Mouse (Mus musculus) fat pad, adult 2 months (tissue): ENCODE data around the gene Zfr2.
A peak's percentile ranks its signal among the peaks of the same experiment; 100 is the strongest.

Experiments used
- DNase-seq: peaks from one replicate; pipeline ENCODE4 v3.0.0-alpha.2; 2011; ENCODE audit warnings: low read depth, low spot score; ENCODE audit errors: extremely low read depth

The Zfr2 gene

DNA sequence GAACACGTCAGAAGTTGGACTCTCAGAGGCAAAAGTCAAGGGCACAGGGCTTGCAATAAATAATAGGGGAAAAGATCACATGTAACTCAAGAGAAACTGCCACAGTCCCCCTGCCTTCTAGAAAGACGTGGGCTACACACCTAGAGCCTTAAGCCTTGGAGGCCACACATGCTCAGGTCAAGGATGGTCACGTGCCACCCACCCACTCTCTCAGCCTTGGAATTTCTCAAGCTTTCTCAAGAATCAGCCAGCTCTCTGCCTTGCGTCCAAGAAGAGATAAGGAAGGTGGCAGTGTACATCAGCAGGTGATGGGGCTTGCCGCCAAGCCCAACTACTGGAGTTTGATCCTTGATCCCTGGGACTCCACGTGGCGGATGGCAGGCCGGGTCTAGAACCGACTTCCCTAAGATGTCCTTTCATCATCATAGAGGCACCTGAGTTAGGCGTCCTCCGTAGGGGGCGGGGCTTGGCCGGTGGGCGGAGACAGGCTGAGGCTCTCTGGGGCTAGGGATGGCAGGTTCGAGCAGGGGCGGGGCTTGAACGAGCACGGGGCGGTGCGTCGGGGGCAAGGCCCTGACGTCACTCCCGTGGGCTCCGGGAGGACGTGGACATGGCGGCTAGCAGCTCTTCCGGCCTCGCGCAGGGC is at the start of gene Zfr2:
Zfr2 (plus strand) TSS at position 576 of the 646 bp plus-strand sequence.
- peak; percentile 33 for DNase-seq

DNA sequence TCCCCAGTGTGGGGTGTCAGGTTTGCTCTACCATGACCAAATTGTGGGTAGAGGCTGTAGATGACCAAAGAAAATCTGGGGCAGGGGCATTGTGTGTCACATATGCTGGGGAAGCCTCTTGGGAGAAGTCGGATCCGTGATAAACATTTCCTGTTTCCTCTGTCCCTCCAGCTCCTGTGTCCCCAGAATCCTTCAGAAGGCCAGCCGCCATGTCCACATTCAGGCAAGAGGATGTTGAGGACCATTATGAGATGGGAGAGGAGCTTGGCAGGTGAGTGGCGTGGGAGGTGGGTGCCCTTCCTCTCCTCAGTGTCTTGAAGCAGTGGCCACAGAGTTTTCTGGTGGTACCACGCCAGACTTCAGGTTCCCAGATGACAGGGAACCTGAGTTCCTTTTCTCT is 49.1 kb upstream of the Zfr2 start, which contains the start of gene 4930442H23Rik:
4930442H23Rik (minus strand) TSS at position 45 of the 400 bp plus-strand sequence.
- no peak for DNase-seq

DNA sequence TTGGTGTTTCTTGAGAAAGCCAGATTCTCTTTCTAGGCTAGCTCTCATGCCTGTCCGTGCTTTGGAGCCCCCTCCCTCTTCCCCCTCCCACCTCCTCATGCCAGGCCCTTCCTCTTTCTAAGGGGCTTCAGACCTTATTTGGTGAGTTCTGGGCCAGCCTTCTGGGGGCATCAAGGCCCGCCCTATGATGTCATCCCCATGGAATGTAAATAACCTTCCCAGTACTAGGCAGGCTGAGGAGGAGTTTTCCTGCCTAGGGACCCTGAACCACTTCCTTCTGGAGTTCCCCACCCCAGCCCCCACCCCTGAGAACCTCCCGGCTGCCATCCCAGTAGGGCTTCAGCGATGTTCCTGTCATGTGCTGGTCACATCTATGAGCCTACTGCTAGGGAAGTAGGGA is 48.2 kb upstream of the Zfr2 start:
- DNase-seq: no peak

DNA sequence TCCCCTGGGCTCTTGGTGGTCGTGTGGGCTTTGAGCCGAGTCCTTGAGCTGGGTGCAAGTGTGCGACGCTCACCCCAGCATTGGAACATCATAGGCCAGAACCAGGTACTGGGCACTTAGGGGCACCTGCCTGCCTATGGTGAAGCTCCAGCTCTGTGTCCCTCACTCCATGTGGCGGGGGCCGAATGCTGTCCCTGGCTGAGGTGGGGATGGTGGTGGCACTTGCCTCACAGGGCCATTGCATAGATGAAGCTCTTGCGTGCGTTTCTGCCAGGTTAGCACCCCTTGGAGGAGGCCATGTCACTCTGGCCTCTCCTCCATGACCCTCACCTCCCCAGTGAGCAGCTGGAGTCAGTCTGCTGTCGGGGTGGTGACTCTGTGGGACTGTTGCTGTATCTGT is 45.8 kb upstream of the Zfr2 start:
- DNase-seq: no peak

DNA sequence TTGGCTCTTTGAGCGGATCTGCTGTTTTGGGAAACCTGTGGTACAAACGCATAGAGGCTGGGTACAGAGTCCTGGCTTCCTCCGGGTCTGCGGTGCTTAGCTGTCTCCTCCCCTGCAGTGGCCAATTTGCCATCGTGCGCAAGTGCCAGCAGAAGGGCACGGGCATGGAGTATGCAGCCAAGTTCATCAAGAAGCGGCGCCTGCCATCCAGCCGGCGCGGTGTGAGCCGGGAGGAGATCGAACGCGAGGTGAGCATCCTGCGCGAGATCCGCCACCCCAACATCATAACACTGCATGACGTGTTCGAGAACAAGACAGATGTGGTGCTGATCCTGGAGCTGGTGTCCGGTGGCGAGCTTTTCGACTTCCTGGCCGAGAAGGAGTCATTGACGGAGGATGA is 43.1 kb upstream of the Zfr2 start:
- DNase-seq: no peak

DNA sequence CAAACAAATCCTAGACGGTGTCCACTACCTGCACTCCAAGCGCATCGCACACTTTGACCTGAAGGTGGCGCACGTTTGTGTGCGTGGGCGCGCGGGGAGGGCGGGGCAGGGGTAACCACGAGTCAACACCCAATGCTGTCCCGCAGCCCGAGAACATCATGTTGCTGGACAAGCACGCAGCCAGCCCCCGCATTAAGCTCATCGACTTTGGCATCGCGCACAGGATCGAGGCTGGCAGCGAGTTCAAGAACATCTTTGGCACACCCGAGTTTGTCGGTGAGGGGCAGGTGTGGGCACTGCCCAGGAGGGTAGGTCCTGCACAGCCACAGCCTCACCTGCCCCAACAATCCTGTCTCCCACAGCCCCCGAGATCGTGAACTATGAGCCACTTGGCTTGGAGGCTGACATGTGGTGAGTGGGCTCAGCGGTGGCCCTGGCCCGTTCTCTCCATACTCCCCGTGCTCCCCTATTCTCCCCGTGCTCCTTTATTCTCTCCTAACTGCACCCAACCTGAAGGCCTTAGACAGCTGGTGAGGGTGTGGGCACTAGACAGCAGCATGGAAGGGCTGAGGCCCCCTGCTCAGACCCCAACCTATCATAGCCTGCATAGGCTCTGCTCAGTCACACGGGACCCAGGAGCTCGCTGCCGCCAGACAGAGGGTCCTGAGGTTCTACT is 42.6 kb upstream of the Zfr2 start:
- no peak for DNase-seq

DNA sequence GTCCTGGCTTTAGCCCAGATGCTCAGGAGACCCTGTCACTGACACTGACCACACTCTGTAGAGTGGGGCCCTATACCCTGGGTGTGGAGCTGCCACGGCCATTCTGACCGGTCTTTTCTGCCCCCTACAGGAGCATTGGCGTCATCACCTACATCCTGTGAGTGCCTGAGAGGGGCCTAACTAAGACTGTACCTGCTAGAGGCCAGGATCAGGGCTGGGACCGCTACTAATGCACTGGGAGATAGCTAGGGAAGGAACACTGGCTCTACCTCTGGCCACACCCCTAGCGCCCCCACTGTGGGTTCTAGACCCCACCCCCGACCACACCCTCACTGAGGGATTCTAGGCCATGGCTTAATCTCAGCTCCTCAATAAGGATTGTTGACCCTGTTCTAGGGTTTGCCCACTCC is 42.0 kb upstream of the Zfr2 start:
- DNase-seq: no peak

DNA sequence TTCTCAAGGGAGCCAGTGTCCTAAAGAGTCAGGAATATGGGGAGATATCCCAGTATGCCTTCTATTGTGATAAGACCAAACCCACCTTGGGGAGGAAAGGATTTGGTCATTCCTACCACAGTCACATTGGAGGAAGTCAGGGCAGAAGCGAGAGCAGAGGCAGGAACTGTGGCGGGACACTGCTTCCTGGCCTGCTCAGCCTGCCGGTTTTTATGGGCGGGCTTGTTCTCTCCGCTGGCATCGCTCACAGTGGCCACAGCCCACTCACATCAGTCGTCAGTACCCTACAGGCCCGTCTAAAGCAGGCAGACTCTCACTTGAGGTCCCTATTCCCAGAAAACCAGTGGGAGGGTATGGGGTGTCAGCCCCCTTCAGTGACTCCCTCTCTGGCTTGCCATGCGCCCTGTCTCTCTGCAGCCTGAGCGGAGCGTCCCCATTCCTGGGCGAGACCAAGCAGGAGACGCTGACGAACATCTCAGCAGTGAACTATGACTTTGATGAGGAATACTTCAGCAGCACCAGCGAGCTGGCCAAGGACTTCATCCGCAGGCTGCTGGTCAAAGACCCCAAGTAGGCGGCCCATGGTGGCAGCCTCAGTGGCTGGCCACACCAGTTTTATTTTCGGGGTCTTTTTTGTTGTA is 41.5 kb upstream of the Zfr2 start:
- no peak for DNase-seq

DNA sequence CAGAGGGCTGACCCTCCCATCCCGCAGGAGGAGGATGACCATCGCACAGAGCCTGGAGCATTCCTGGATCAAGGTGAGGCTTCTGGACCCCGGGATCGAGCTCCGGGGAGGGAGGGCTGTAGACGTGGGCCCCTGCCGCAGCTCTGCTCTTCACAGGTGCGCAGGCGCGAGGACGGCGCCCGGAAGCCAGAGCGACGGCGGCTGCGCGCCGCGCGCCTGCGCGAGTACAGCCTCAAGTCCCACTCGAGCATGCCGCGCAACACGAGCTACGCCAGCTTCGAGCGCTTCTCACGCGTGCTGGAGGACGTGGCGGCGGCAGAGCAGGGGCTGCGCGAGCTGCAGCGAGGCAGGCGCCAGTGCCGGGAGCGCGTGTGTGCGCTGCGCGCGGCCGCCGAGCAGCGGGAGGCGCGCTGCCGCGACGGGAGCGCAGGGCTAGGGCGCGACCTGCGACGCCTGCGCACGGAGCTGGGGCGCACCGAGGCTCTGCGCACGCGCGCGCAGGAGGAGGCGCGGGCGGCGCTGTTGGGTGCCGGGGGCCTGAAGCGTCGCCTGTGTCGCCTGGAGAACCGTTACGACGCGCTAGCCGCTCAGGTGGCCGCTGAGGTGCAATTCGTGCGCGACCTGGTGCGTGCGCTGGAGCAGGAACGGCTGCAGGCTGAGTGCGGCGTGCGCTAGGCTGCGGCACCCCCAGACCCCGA is 40.5 kb upstream of the Zfr2 start:
- no peak for DNase-seq

DNA sequence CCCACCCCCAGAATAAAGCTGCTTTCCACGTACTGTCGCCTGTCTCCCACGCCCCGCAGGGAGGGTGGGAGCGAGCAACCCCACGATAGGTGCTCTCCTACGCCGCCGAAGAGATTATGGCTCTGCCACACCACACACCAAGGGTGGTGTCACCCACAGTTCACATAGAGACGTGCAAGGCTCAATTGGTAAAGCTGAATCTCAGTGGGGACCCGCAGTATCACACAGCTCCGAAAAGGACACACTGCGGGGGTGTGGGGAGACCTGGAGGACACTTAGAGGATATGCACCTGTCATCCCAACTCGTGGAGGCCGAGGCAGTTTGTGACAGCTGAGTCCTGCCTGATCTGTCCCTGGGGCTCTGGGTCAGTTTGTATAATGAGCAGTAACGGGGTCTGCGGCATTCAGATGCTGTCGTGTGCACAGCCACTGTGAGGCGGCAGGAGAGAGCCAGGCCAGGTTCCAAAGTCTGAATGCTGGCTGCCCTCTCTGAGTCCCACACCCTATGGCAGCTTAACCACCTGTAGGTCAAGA is 39.9 kb upstream of the Zfr2 start:
- DNase-seq: no peak

DNA sequence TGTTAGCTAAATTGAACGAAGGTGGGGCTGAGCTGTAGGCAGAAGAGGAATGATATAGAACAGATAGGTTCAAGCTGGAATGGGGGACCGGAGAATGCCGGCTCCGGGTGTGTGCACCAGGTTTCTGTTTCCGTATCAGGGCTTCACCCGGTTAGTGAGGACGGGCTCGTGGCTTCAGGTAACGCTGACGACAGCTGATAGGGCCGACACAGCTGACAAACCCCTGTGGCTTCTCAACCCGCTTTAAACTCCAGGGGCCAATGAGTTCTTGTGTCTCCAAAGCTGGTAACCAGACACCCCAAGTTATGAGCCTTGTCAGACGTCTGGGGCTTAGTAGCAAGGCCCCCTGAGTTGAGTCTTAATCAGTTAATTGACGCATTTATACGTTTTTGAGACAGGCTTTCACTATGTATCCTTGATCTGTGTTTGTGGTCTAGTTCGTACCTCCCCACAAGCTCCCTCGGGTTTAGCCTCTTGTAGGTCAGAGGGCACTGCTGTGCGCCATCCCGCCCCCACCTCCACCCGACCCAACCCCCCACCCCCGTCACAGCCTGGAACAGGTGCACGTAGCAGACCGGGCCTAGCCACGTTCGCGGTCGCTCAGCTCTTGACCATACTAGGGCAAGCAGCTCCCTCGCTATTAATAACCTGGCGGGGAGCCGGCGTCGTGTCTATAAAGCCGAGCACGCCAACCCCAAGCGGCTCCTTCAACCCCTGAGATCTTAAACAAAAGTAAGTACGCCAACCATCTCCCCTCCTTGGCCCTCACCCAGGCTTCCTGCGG is 38.8 kb upstream of the Zfr2 start:
- DNase-seq: no peak

DNA sequence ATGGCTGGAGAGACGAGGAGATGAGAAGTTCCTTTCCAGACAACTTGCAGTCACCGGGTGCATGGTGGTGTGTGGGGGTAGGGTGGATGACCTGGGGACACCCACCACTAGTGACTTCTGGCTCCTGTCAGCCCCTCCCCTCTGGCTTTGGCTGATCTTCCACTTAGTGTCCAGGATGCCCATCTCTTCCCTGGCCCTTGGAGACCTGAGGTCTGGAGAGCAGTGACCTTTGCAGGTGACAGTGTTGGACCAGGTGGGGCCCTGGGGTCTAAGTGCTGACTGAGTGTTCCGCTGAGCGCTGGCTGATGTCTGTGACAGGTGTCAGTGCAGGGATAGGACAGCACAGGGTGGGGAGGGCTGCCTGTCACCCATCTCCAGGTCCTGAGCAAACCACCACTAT is 37.7 kb upstream of the Zfr2 start:
- DNase-seq: no peak

DNA sequence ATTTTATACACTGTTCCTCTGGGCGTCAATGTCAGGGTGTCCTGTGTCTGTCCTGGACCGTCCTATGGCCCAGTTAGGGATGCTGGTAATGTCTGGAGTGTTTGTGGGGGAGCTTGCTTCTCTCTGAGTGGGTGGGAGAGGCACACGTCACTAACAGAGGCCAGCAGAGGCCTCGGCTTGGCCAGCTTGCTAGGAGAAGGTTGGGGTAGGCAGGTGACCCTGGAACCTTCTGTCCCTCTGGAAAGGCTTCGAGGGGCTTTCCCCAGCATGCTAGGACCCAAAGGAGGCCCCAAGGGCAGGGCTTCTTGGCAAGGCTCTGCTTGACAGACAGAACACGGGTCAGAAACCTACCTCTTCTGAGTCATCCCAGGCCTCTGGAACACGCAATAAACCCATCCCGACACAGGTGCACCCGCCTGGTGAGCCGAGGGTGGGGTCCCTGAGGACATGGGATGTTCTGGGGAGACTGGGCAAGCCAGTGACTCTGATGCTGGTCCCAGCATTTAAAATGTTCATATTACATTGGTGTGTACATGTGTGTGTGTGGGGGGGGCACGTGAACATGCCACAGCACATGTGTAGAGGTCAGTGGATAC is 36.4 kb upstream of the Zfr2 start:
- DNase-seq: no peak

DNA sequence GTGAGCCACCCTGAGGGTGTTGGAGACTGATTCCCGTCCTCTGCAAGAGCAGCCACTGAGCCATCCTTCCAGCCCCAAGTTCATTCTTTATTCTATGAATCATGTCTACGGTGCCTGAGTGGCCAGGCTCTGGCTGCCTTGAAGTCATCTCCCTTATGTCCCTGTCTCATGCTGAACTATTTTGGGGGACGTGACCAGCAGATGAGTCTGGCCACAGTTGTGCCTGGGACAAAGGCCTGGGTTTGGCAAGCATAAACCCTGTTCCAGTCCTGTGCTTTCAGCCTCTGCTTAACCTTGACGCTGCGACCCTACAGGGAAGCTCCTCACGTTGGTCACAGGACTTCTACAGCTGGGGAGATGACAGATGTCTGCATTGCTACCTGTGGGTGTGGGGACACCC is 35.6 kb upstream of the Zfr2 start:
- DNase-seq: no peak

DNA sequence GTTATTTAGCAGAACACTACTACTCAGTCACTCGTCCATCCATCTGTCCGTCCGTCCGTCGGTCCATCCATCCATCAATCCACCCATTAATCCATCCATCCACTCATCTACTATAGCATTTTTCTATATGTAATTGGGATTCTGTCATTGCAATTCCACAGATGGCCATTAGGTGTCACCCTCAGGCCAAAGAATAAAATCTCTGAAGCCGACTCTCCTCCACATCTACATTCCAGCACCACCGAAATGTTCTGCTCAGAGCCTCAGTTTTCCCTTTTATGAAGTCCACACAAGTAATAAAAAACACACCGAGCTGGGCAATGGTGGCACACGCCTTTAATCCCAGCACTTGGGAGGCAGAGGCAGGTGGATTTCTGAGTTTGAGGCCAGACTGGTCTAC is 34.7 kb upstream of the Zfr2 start:
- DNase-seq: no peak

DNA sequence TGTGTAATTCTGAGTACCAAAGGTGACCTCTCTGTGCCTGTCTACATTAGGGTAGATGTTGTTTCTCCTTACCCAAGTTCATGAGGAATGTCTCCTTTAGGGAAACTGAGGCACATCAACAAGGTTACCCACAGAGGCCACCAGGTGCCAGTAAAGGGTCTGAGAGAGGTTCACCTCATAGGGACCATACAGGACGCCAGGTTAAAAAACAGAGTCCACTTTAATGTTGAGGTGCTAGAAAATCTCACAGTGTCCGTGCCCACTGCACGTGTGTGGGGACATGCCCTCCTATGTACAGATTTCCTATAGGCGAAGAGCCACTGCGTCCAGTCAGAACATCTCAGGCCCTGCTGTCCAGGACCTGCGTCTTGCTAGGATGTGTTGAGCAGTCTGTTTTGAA is 34.0 kb upstream of the Zfr2 start:
- no peak for DNase-seq

DNA sequence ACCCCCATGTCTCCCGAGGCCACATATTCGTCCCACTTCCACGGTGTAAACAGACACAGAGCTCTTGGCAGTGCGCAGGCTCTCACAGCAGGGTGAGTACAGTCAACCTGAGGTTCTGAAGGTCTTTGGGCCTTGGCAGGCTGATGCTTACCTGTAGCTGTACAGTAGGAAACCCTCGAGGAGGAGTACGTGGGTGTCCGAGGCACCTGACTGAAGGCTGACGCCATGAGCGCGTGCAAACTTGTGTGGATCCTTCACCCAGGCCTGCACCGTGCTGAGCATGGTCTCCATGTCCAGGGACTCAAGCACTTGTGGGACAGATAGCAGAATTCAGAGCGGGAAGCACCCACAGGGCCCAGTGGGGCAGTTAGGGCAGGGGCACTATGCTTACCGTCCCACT is 32.8 kb upstream of the Zfr2 start:
- no peak for DNase-seq

DNA sequence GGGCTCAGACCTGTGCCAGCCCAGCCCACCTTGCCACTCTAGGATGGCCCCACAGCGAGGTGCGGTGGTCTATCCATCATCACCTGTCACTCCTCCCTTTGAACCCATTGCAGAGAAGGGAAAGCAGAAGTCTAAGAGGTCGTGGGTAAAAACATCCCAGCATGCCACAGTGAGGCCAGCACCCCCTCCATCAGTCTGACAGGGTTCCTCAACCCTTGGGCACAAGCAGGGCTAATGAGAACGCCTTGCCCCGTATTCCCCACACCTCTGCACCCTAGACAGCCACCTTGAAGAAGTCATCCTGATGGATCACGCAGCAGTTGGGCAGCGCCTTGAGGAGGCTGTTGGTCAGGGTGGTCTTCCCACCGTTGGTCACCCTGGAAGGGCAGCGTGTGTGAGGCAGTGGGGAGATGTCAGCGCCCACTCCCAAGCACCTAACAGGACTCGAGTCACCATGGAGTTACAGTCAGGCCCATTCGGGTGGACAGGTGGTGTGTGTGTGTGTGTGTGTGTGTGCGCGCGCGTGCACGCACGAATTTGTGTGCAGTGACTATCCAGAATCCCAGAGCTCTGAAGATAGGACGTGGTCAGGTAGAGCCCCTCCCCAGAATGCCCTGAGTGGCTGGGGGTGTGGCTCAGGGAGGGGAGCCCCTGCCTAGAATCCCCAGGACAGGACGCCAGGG is 32.2 kb upstream of the Zfr2 start:
- no peak for DNase-seq

DNA sequence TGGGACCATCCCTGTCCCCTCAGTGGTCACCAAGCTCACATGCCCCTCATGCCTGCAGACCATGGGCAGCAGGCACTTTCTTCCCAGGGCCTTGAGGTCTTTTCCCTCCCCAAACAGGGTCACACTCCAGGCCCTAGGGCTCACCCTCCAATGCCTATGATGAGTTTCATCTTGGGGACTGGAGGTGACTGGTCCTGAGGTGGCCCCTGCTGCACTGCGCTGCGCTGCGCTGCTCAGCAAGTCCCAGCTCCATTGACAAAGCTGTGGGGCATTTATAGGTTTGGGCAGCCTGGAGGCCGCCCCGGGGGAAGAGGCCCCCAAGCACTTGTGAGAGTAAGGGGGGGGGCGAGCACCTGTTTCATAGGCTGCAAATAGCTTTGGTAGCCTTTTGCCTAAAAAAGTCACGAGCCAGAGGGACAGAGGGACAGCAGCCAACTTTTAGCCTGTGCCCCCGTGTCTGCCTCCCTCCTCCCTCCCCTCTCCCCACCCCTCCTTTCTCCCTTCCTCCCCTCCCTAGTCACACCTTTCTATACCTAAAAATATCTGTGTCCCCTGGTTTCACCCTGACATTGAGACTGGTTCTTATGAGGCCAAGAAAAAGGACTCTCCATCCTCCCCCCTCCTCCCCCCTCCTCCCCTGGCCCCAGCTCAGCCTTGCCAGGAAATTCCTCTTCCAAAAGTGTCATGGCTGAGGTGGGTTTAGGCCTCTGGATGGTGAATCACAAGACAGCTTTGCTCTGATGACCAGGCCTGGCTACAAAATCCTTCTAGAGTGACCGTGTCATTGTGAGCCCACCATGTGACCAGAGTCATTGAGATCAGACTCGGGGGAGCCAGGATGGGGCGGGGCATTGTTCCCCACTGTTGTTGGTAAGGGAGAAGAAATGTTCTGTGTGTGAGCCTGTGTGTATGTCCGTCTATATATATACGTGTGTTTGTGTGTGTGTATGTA is 30.9 kb upstream of the Zfr2 start, which contains the start of gene Nmrk2:
Nmrk2 (minus strand) TSS at position 245 of the 952 bp plus-strand sequence.
- DNase-seq: no peak
